Mouse (Mus musculus) lung, adult 2 months (tissue): ENCODE data around the gene Tlr9.

ENCODE experiments used
- CTCF ChIP-seq: fragments of 200-500 bp; IDR thresholded peaks from 2 replicates; pipeline ENCODE4 v1.5.1; 2011; ENCODE audit warnings: mild to moderate bottlenecking, low read length, control low read depth; ENCODE audit not compliant: insufficient read depth
- POLR2A ChIP-seq: fragments of 200-500 bp; IDR thresholded peaks from 2 replicates; pipeline ENCODE4 v1.6.1; 2011; ENCODE audit warnings: low read depth, mild to moderate bottlenecking, control low read depth, low read length, borderline replicate concordance; ENCODE audit errors: extremely low read depth

GRCm38 (mm10) chr9:106206515-106206914 lies 15.9 kb upstream of the Tlr9 start:
- TF ChIP-seq CTCF (no peak), POLR2A (no peak)
